Mouse (Mus musculus) monocyte, adult 5-6 weeks (primary cell): ENCODE results near the gene Slc13a3. TPM values are rescaled to one million over a fixed set of nuclear protein-coding genes. Genes with fewer than 3 reads are reported as not detected.

Source experiments
- ATAC-seq: fragments of 153-309, 156-312 bp; replicated peaks from 2 replicates; pipeline ENCODE4 v1.8.0; 2017; ENCODE audit warnings: mild to moderate bottlenecking; ENCODE audit not compliant: low TSS enrichment, insufficient number of reproducible peaks, severe bottlenecking, poor library complexity, low FRiP score
- total RNA-seq: library from RNA; stranded (forward); fragments of 200-1000, 200-491, 200-594 nt; gene quantifications from 3 replicates; pipeline ENCODE4 v1.2.3, GENCODE M21; 2017

Gene Slc13a3
- total RNA-seq, 1 experiment from 2014 or later: not detected

- 0 out of 2 replicates have a peak, but pooled peaks have one; percentile 11 for ATAC-seq
These were observed 53.3 kb downstream of the Slc13a3 start for GRCm38 (mm10) chr2:165419670-165420111.

- ATAC-seq: no peak
These were observed 54.5 kb downstream of the Slc13a3 start for GRCm38 (mm10) chr2:165418577-165418976.

- no peak for ATAC-seq
These were observed 55.7 kb downstream of the Slc13a3 start for GRCm38 (mm10) chr2:165417291-165417690.

- ATAC-seq: no peak
These were observed 57.2 kb downstream of the Slc13a3 start for GRCm38 (mm10) chr2:165415795-165416194.

GRCm38 (mm10) chr2:165415141-165415721 lies 57.8 kb downstream of the Slc13a3 start:
- ATAC-seq: no peak

- no peak for ATAC-seq
These were observed 58.7 kb downstream of the Slc13a3 start for GRCm38 (mm10) chr2:165414321-165414720.

- ATAC-seq: no peak
These were observed 59.1 kb downstream of the Slc13a3 start for GRCm38 (mm10) chr2:165413884-165414283.

GRCm38 (mm10) chr2:165407700-165408301 lies 65.2 kb downstream of the Slc13a3 start:
- ATAC-seq: 0 out of 2 replicates have a peak, but pooled peaks have one; percentile 54

- peak; percentile 23; the same call in 1 of the 2 replicates for ATAC-seq
These were observed 67.7 kb downstream of the Slc13a3 start for GRCm38 (mm10) chr2:165405351-165405750.

GRCm38 (mm10) chr2:165404951-165405350 lies 68.1 kb downstream of the Slc13a3 start:
- ATAC-seq: peak; percentile 64

- no peak for ATAC-seq
These were observed 74.8 kb downstream of the Slc13a3 start for GRCm38 (mm10) chr2:165398164-165398785.

GRCm38 (mm10) chr2:165397502-165398163 lies 75.4 kb downstream of the Slc13a3 start:
- ATAC-seq: no peak

- no peak for ATAC-seq
These were observed 76.1 kb downstream of the Slc13a3 start for GRCm38 (mm10) chr2:165396831-165397501.

GRCm38 (mm10) chr2:165392156-165392555 lies 80.9 kb downstream of the Slc13a3 start:
- no peak for ATAC-seq

- ATAC-seq: no peak; the same call in 1 of the 2 replicates
These were observed 81.5 kb downstream of the Slc13a3 start for GRCm38 (mm10) chr2:165391561-165391960.

GRCm38 (mm10) chr2:165389299-165389952 lies 83.6 kb downstream of the Slc13a3 start:
- ATAC-seq: no peak

- no peak for ATAC-seq
These were observed 85.1 kb downstream of the Slc13a3 start, which contains the start of gene Zfp334 for GRCm38 (mm10) chr2:165387844-165388495. TSS of gene Zfp334 (minus strand) at chr2:165388259.

GRCm38 (mm10) chr2:165387370-165387769 lies 85.7 kb downstream of the Slc13a3 start:
- ATAC-seq: no peak
